Mouse (Mus musculus) heart, embryonic 14.5 days (tissue): ENCODE measurements around the gene Efcab14. TPM values are rescaled to one million over a fixed set of nuclear protein-coding genes. Genes with fewer than 3 reads are reported as not detected.

Experiments
- ATAC-seq: fragments of 200-750 bp; cut with Nextera tagmentation; 2 replicates; pipeline ENCODE4 v1.8.0; 2017; ENCODE audit warnings: low read depth, moderate TSS enrichment; ENCODE audit not compliant: insufficient number of reproducible peaks, insufficient read depth, low FRiP score
- H3K27ac ChIP-seq, 2 experiments: fragments of 200-500 bp in 1 of 2; fragments of 300-500 bp in 1 of 2; sonication (generic) in 1 of 2; replicated peaks in 1 of 2; 2 replicates each; pipeline ENCODE4 v1.5.1; 2012 to 2014; ENCODE audit warnings: low read depth in 2 of 2, low read length in 2 of 2, control low read depth in 1 of 2, mild to moderate bottlenecking in 1 of 2, mixed read lengths in 1 of 2; ENCODE audit not compliant: control insufficient read depth in 1 of 2, insufficient read depth in 1 of 2
- H3K27me3 ChIP-seq: fragments of 300-500 bp; sonication (generic); 2 replicates; pipeline ENCODE4 v1.6.1; 2014; ENCODE audit warnings: mild to moderate bottlenecking, low read length, control low read depth; ENCODE audit not compliant: control insufficient read depth, insufficient read depth
- H3K36me3 ChIP-seq: fragments of 300-500 bp; sonication (generic); 2 replicates; pipeline ENCODE4 v1.6.1; 2014; ENCODE audit warnings: mild to moderate bottlenecking, control low read depth, low read length, mixed read lengths; ENCODE audit not compliant: control insufficient read depth, insufficient read depth
- H3K4me1 ChIP-seq, 2 experiments: fragments of 200-500 bp in 1 of 2; fragments of 300-500 bp in 1 of 2; sonication (generic) in 1 of 2; 2 replicates each; pipeline ENCODE4 v1.6.1; 2012 to 2014; ENCODE audit warnings: low read length in 2 of 2, control low read depth in 1 of 2, mixed read lengths in 1 of 2; ENCODE audit not compliant: control insufficient read depth in 2 of 2, insufficient read depth in 2 of 2
- H3K4me2 ChIP-seq: fragments of 300-500 bp; sonication (generic); 2 replicates; pipeline ENCODE4 v1.6.1; 2014; ENCODE audit warnings: mild to moderate bottlenecking, low read length
- H3K4me3 ChIP-seq, 2 experiments: fragments of 200-500 bp in 1 of 2; fragments of 300-500 bp in 1 of 2; sonication (generic) in 1 of 2; 2 replicates each; pipeline ENCODE4 v1.5.1; 2012 to 2014; ENCODE audit warnings: low read length in 2 of 2, mild to moderate bottlenecking in 2 of 2, control low read depth in 1 of 2, low read depth in 1 of 2, moderate library complexity in 1 of 2; ENCODE audit not compliant: control insufficient read depth in 1 of 2, insufficient read depth in 1 of 2
- H3K9ac ChIP-seq: fragments of 300-500 bp; sonication (generic); 2 replicates; pipeline ENCODE4 v1.6.1; 2014; ENCODE audit warnings: mild to moderate bottlenecking, low read length
- H3K9me3 ChIP-seq: fragments of 300-500 bp; sonication (generic); 2 replicates; pipeline ENCODE4 v1.6.1; 2016; ENCODE audit warnings: low read length, control low read depth; ENCODE audit not compliant: control insufficient read depth
- WGBS: fragments of 180-500 bp; shearing (Covaris S2); extraction: QIAGEN DNeasy Blood & Tissue Kit; methylation state at CpG from one replicate; pipeline ENCODE4 v1.1.7; 2014; 5-methylcytosine and 5-hydroxymethylcytosine counted together
- polyA plus RNA-seq: library from polyadenylated mRNA; unstranded; fragments of >200 nt; fragmentation: Nextera tagmentation; extraction: Ambion mirVana; gene quantifications from 2 replicates; pipeline ENCODE4 v1.2.1, GENCODE M21; 2014

Efcab14 gene
- 32.5 and 32.7 TPM in 2 replicates for polyA plus RNA-seq

DNA sequence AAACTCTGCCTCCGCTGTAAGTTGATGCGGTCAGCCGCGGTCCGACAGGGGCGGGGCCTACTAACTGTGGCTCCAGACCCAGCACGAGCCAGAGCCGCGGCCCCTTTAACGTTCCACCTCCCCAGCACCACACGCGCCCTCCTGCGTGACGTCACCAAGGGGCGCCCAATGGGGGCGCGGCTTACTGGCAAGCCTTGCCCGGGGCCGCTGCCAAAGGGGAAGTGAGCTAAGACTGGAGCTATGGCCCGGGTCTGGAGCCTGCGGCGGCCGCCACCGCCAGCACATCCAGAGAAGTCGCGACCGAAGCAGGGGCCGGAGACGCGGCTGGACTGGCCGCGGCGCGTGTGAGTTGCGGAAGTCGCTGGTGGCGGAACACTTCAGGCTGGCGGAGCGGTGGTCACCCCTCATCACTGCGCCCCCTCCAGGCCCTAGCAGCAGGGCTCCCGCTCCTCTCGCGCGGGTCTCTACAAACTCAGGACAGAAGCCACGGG lies at the start of gene Efcab14:
Efcab14 (plus strand) TSS at position 194 of the 491 bp plus-strand sequence.
- 0% methylated on average over 38 of the region's 45 CpGs for WGBS
- H3K9me3 ChIP-seq = no peaks in the 10 kb centered on the region
- peak within 1 kb of the TSS; percentile 82 for H3K9ac ChIP-seq
- H3K4me1 ChIP-seq = peaks cover 6 to 11% of the 10 kb centered on the region in 2 experiments
- H3K36me3 ChIP-seq = peaks cover 26% of the 10 kb centered on the region
- H3K27ac ChIP-seq = peak within 1 kb of the TSS; percentile 88 to 91
- no peaks in the 10 kb centered on the region for H3K27me3 ChIP-seq
- H3K4me2 ChIP-seq = peak within 1 kb of the TSS; percentile 64
- H3K4me3 ChIP-seq = peak within 1 kb of the TSS; percentile 68 to 69
- peak; percentile 100 for ATAC-seq

DNA sequence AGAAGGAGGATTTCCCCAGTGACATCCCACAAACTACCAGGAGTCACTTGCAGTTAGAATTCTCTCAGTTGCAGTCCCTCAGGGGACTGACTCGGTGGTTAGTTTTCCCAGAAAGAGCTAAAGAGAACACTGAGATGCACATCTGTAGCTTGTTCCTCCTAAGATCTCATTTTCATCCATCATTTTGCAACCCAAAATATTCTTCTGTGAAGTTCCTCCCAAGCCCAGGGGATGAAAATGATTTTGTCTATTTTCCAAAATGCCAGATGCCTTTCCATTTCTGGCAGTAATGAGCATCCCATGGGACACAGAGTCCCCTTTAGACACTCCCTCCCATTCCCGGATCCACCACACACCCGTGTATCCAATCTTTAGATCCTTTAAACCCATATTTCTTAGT lies 36.1 kb upstream of the Efcab14 start:
- no peak for ATAC-seq
- H3K4me2 ChIP-seq = no peak overlapping the region
- no peaks in the 10 kb centered on the region for H3K36me3 ChIP-seq
- H3K27ac ChIP-seq = no peak overlapping the region
- 75% methylated on average over 3 of the region's 3 CpGs for WGBS
- no peak overlapping the region for H3K4me3 ChIP-seq
- H3K4me1 ChIP-seq = no peaks in the 10 kb centered on the region
- H3K27me3 ChIP-seq = no peaks in the 10 kb centered on the region
- no peak overlapping the region for H3K9ac ChIP-seq
- H3K9me3 ChIP-seq = no peaks in the 10 kb centered on the region

DNA sequence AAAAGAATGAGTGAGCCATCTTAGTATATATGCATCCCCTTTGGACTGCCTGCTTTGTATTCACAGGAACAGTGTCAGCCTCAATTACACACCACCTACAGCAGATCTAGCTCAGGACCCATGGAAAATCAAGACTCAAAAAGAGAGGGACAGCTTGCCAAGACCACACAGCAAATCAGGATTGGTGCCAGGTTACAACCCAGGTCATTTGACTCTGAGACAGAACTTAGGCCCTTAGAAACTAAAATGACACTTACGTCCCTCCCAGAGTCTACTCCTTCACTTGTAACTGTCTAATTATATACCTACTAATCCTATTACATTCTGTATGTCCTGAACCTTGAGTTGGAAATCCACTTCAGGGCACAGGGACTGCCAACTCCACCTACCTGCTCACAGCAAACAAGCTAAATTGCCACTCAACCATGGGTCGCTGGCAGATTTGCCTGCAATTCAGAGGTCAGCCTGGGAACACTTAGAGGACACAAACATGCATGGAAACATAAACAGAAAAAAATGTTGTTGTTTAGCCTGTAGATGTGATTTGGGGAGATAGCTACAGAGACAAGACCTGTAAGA lies 33.5 kb upstream of the Efcab14 start:
- no peak for ATAC-seq
- WGBS = 84% methylated on average over 2 of the region's 2 CpGs
- no peaks in the 10 kb centered on the region for H3K36me3 ChIP-seq

DNA sequence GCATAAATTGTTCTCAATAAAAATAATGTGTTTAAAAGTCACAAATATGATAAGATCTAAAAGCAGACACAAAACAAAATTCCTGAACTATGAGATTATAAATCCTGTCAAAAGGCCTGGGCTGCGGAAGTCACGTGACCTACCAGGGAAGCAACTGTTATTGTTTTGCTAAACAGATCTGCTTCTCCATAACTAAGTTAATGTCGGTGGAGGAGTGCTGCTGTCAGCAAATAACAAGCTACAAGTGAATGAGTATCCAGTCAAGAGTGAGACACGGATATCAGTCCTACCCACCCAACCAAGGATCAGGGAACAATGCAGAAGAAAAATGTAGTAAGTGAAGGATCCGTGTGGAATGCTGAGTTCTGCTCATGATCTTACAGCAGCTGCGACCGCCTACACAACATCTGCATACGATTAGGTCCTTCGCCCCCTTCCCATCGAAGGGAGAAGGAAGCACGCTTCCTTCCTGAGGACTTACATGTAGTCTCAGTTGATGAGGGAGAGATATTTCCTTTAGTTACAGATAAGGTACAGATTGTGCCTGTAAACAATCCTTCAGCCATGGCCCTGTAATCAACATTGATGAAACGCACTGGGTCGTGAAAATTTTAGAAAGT lies 28.5 kb upstream of the Efcab14 start:
- H3K27me3 ChIP-seq = no peaks in the 10 kb centered on the region
- no peak for ATAC-seq
- no peaks in the 10 kb centered on the region for H3K4me1 ChIP-seq
- peak overlapping the region in 1 of 2 experiments; percentile 15; a peak in 1 of 4 replicates for H3K27ac ChIP-seq
- H3K9ac ChIP-seq = no peak overlapping the region
- no peaks in the 10 kb centered on the region for H3K9me3 ChIP-seq
- WGBS = 53% methylated on average over 13 of the region's 13 CpGs
- no peak overlapping the region; the same call in 1 of the 2 replicates for H3K4me2 ChIP-seq
- H3K4me3 ChIP-seq = no peak overlapping the region
- H3K36me3 ChIP-seq = no peaks in the 10 kb centered on the region

More for the DNA sequence above, 33.5 kb upstream of the Efcab14 start:
- H3K9ac ChIP-seq = no peak overlapping the region
- H3K4me1 ChIP-seq = no peaks in the 10 kb centered on the region
- no peak overlapping the region for H3K4me3 ChIP-seq
- no peaks in the 10 kb centered on the region for H3K9me3 ChIP-seq
- no peak overlapping the region for H3K27ac ChIP-seq
- H3K4me2 ChIP-seq = no peak overlapping the region
- H3K27me3 ChIP-seq = no peaks in the 10 kb centered on the region

DNA sequence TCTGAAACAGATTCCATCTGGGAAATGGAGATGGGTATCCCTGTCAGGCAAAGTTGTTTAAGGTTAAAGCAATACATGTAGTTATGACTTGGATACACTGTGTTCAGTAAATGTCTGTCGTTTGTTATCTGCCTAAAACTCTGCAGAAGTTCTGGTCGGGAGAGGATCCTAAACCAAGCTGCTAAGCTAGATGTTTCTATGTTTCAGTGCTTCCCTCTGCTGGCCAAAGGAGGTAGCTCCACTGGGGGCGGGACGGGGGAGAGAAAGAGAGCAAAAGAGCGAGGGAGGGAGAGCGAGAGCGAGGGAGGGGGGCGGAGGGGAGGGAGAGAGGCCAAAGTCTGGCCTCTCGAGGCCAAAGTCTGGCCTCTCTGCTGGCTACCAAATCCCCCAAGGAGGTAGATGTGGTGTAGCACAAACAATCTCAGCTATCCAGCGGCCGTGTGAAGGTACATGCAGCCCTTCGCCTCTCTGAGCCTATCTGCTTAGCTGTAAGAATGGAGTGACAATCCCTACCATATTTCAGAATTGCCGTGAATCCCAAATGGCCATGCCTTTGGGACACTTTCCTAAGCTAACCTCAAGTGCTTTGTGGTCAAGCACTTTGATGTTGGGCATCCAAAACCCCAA lies 27.6 kb upstream of the Efcab14 start:
- no peaks in the 10 kb centered on the region for H3K27me3 ChIP-seq
- no peak for ATAC-seq
- no peaks in the 10 kb centered on the region for H3K9me3 ChIP-seq
- WGBS = 11% methylated on average over 12 of the region's 13 CpGs
- H3K36me3 ChIP-seq = no peaks in the 10 kb centered on the region
- no peak overlapping the region for H3K9ac ChIP-seq
- no peaks in the 10 kb centered on the region for H3K4me1 ChIP-seq
- H3K4me2 ChIP-seq = peak overlapping the region; percentile 47
- peak overlapping the region in 1 of 2 experiments; percentile 15; a peak in 1 of 4 replicates for H3K27ac ChIP-seq
- H3K4me3 ChIP-seq = no peak overlapping the region

DNA sequence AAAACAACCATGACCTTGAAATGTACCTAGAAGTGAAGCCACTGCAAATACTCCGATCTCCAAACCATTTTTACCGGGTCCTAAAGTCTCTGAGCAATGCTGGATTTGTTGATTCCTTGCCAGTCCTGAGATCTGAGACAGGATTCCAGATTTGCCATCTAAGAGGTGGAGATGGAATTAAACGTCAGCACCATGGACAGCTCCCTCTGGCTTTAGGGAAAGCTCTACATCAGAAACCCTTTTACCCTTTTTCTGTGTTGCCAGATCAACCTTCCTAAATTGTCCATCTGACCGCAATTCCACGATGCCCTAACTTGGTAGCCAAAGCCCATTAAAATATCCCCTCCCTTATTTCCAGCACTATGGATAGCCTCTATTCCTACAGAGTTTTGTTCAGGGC lies 8.8 kb upstream of the Efcab14 start:
- no peak overlapping the region for H3K9ac ChIP-seq

DNA sequence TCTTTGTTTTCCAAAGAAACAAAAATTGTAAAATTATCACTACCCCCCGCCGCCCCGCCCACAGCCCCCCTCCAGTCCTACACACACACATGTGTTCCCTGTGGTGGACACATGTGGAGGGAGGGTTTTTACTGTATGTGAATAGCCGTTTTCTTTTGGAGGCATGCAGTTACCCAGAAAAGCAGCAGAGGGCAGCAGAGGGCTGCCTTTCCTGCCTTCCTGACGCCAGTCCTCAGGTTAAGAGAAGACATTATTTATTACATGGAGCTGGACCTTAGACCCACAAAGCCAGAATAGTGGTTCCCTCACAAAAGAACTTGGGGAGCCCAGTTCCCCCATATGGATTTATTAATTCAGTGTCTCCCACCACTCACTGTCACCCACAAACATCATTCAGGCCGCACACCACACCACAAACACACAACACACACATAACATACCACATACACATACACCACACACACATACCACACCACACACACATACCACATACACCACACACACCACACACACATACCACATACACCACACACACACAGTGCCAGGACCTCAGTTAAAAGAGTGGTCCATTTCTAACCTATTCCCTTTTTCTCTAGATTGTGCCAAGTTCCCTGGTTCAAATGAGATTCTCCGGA lies 5.8 kb upstream of the Efcab14 start:
- peak; percentile 17; the same call in 1 of the 2 replicates for ATAC-seq
- no peak overlapping the region for H3K9ac ChIP-seq
- H3K27me3 ChIP-seq = no peaks in the 10 kb centered on the region
- no peak overlapping the region for H3K4me3 ChIP-seq
- 25% methylated on average over 7 of the region's 7 CpGs for WGBS
- no peaks in the 10 kb centered on the region for H3K4me1 ChIP-seq
- no peak overlapping the region for H3K27ac ChIP-seq
- H3K9me3 ChIP-seq = no peaks in the 10 kb centered on the region
- H3K4me2 ChIP-seq = no peak overlapping the region
- H3K36me3 ChIP-seq = no peaks in the 10 kb centered on the region

More for the DNA sequence above, 8.8 kb upstream of the Efcab14 start:
- no peak overlapping the region for H3K4me2 ChIP-seq
- H3K27me3 ChIP-seq = no peaks in the 10 kb centered on the region
- no peaks in the 10 kb centered on the region for H3K9me3 ChIP-seq
- no peaks in the 10 kb centered on the region for H3K36me3 ChIP-seq
- H3K4me1 ChIP-seq = no peaks in the 10 kb centered on the region
- H3K4me3 ChIP-seq = no peak overlapping the region
- ATAC-seq = no peak
- WGBS = 8% methylated on average over 5 of the region's 5 CpGs
- no peak overlapping the region for H3K27ac ChIP-seq
